Mouse (Mus musculus) thymus, adult 18-20 months (tissue): Measurements from ENCODE around the gene Ngp.

Experiments
- DNase-seq, 2 experiments: peaks; one replicate each; pipeline ENCODE4 v3.0.0; 2022; ENCODE audit warnings: mixed read lengths in 2 of 2

Ngp gene

DNA sequence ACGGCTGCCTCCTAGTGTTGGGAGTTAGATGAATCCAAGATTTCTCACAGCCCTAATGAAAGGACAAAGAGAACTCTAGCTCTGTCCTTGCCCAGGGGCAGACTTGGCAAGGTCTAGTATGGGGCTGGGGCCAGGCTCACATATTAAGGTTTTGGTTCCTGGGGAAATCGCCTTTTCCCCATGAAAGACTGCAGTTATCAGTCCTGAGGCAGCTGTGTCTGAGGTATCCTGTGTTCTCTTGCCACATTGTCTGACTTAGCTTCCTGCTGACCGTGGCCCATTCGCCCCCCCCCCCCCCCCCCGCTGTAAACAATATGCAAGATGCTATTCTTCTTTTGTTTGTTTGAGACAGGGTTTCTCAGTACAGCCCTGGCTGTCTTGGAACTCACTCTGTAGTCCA, 20.5 kb downstream of the Ngp start:
- DNase-seq, result no peak

GRCm38 (mm10) chr9:110440559-110440958, 21.0 kb downstream of the Ngp start:
- DNase-seq, result no peak

DNA sequence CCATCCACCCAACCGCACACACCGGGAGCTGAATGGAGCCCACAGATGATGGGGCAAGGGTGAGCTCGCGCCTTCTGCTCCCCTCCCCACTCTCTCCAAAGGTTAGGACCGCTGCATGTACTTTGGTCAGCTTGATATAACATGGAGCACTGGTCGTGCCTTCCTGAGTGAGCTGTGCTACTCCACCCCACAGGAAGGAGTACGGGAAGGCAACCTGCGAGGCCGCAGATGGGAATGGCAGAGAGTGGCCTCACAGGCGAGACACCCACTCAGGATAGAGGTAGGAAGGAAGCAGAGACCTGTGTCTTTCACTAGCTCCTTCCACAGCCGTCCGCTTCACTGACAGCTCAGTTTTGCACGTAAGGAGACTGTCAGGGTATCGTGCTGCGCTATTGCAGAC, 28.8 kb downstream of the Ngp start:
- DNase-seq, result no peak

DNA sequence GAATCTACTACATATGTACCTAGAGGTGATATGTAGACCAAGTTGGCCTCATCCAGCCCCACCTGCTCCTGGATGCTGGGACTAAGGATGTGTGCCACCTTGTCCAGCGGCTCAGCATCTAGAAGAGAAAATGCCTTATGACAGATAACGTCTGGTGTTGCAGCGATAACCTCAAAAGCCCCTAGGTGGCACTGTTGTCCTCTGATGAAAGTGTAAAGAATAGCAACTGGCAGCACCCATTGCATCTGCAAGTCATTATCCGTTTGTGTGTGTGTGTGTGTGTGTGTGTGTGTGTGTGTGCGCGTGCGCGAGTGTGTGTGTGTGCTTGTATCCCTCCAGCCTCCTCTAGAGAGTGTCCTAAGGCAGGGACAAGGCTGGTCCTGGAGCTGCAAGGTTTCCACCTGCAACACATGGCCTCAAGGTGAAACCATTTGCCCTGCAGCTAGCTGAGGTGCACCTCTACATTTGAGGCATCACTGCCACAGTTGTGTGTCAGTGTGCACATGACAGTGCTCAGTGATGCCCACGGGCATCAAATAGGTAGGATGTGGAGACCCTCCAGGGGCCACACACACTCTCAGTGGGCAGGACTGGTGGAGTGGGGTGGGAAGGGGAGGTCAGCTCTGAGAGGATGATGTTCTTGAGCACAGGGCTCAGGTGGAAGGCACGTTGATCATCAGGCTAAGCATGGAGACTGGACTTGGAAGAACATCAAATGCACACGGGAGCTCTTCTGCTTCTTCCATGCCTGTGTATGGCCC, 29.5 kb downstream of the Ngp start:
- DNase-seq, result peak; percentile 16 to 44

DNA sequence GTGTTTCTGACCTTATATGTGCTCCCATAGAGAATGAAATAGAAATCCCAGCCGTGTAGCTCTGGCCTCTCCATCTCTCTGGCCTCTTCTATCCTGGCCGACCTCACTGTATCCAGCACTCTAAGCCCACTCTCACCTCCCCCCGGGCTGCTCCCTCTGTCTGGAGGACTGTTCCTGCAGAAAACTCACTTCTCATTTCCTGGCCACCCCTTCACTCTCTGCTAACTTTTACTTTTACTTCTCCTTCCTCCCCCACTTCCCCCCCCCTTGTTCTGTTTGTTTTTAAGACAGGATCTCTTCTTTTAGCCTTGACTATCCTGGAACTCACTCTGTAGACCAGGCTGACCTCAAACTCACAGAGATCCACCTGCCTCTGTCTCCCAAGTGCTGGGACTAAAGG, 33.0 kb downstream of the Ngp start:
- DNase-seq, result no peak

GRCm38 (mm10) chr9:110457926-110458325, 38.4 kb downstream of the Ngp start:
- DNase-seq, result no peak

DNA sequence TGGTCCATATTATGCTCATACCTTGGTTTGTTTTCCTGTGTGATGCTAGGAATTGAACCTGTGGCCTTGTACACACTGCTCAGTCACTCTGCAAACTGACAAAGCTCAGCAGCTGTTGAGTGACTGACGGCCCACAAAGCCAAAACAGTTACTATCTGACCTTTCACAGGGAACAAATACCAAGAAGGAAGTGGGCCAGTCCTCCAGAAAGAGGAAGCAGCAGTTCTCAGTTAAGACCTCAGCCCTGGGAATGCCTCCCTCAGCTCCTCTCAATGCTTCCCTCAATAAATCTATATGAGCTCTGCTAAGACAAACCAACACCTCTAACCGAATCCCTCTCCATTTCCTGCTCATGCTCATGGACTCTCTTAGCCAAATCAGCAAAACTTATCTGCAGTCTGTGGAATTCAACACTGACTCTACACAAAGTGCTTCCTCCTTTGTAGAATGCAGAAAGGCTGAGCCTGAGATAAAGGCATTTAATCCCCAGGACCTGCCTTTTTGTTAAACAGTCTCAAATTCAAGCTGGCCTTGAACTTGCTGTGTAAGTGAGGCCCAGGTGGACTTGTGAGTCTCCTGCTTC, 39.7 kb downstream of the Ngp start:
- no peak for DNase-seq

DNA sequence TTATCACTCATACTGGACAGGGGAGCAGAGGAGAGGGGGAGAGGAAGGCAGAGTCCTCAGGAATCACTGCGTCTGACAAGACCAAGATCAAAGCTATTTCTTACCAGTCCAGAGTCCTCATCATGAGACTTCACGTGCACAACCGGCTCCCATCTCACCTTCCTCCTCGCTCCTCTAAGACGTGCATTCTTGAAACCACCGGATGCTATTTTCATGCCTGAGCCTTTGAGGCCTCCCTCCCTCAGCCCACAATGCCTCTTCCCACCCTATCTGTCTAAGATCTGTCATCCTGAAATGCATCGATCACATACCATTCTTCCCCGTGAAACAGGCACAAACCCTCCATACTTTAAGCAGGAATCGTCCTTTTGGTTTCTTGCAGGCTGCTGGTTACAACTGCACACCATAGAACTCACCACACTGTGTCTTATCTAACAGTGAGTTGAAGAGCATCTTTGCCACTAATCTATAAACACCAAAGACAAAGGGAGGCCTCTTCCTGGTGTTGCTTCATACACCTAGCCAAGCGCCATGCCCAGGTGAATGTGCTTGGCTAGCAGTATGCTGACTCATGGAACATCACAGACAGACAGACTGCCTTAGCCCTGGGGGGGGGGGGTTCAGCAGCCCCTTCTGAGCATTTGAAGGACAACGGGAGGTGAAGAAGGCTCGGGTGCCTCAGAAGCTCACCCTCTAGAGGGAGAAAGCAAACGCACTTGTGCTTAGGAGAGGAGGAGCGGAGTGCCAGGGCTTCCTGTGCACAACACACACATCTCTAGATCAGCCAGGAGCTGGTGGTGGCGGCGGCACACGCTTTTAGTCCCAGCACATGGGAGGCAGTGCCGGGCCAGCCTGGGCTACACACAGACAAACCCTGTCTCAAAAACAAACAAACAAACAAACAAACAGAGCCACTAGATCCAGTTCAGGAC, 41.6 kb downstream of the Ngp start:
- peak in 1 of 2 experiments; percentile 17 for DNase-seq

DNA sequence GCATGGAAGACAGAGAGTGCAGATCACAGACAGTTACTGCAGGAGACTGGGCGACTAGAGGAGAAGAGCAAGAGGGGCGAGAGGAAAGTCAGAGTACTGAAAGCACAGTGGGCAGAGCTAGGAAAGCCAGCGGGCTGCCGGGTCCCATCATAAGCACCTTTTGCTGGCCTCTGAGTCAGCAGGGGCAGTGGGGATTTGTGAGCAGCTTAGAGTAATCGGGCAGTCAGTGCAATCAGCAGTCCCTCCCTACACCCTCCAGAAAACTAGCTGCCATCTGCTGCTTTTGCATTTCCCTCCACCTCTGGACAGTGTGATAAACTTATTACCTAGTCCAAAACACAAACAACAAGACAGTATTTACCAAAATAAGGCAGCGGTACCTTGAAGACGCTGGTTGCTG, 42.8 kb downstream of the Ngp start:
- DNase-seq, result no peak

DNA sequence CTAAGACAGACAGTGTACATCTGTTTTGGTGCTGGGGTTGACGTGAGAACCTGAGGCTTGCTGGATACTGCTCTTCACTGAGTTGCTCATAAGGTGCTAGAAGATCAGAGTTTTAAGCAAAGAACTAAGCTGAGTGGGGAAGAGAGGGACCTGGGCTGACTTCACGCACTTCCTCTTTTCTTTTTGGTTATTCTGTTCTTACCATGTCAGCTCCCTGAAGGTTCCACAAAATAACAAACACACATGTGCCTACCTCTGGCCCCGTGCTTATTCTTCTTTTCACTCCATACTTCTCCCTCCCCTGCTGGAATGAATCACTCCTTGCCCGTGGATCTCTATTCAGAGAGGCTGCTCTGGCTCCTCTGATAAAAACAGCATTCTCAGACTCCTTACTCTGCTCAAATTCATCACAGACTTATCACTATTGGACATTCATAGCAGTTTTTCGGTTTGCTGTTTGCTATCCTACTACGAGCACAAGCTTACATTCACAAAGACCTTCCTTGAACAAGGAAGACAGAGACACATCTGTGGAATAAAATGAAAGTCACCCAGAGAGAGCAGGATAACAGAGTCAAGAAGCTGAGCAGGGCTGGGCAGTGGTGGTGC, 44.5 kb downstream of the Ngp start:
- DNase-seq, result no peak

DNA sequence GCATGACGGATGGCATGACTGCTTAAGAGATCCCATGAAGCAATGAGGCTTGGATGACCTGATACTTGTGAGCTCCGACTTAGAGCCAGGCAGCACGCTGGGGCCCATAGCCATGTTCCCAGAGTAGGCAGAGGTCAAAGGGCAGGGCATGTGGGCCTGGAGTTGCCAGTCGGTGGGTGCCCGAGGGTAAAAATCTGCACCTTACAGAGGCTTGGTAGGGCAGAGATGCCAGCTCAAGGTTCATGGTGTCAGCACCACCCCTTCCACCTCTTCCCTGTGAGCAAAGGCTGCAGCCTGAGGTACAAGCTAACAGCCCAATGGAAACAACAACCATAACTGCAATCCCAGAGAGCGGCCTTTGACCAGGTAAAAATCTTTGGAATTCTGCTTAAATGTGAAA, 45.8 kb downstream of the Ngp start:
- DNase-seq, result no peak

DNA sequence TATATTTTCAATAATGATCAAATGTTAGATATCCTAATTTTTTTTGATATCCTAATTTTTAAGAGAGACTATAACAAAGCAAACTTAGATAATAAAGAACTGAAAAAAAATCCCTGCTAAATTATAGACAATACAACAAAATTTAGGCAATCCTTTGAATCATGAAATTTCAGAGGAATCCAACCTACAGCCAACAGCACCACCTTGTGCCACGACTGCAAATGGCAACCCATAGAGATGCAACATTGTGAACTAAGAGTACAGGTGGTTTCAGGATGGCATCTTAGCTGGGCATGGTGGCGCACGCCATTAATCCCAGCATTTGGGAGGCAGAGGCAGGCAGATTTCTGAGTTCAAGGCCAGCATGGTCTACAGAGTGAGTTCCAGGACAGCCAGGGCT, 46.6 kb downstream of the Ngp start:
- peak in 1 of 2 experiments; percentile 18 for DNase-seq
